Mouse (Mus musculus) kidney, postnatal 0 days (tissue): Measurements from ENCODE around the gene C2. TPM values are rescaled to one million over a fixed set of nuclear protein-coding genes. Genes with fewer than 3 reads are reported as not detected.
A peak's percentile ranks its signal among the peaks of the same experiment; 100 is the strongest.
"Not testable (repeated sequence)": the region's sequence is repeated elsewhere in the genome, so short reads cannot be mapped to it uniquely, and the experiment has no call there.

Experiments
- ATAC-seq: fragments of 200-750 bp; cut with Nextera tagmentation; replicated peaks from 2 replicates; pipeline ENCODE4 v1.8.0; 2017; ENCODE audit warnings: low read depth, moderate number of reproducible peaks, moderate TSS enrichment, moderate library complexity; ENCODE audit not compliant: low FRiP score
- DNase-seq: peaks from one replicate; pipeline ENCODE4 v3.0.0-alpha.2; 2016; ENCODE audit warnings: low spot score
- H3K27ac ChIP-seq: fragments of 300-500 bp; sonication (generic); 2 replicates; pipeline ENCODE4 v1.5.1; 2014; ENCODE audit warnings: mild to moderate bottlenecking
- H3K27me3 ChIP-seq: fragments of 300-500 bp; sonication (generic); 2 replicates; pipeline ENCODE4 v1.6.1; 2014; ENCODE audit warnings: low read length, mixed read lengths; ENCODE audit not compliant: insufficient read depth
- H3K36me3 ChIP-seq: fragments of 300-500 bp; sonication (generic); 2 replicates; pipeline ENCODE4 v1.6.1; 2014; ENCODE audit warnings: low read length, mixed read lengths; ENCODE audit not compliant: insufficient read depth
- H3K4me1 ChIP-seq: fragments of 300-500 bp; sonication (generic); replicated peaks from 2 replicates; pipeline ENCODE4 v1.6.1; 2014; ENCODE audit warnings: antibody characterized with exemption, low read length, mixed read lengths; ENCODE audit not compliant: insufficient read depth
- H3K4me2 ChIP-seq: fragments of 300-500 bp; sonication (generic); 2 replicates; pipeline ENCODE4 v1.6.1; 2014; ENCODE audit warnings: mild to moderate bottlenecking, low read length, moderate library complexity, mixed read lengths
- H3K4me3 ChIP-seq: fragments of 300-500 bp; sonication (generic); replicated peaks from 2 replicates; pipeline ENCODE4 v1.5.1; 2014; ENCODE audit warnings: low read depth, low read length
- H3K9ac ChIP-seq: fragments of 300-500 bp; sonication (generic); 2 replicates; pipeline ENCODE4 v1.6.1; 2014; ENCODE audit warnings: low read depth, low read length
- H3K9me3 ChIP-seq: fragments of 300-500 bp; sonication (generic); replicated peaks from 2 replicates; pipeline ENCODE4 v1.6.1; 2016; ENCODE audit warnings: low read length, inconsistent platforms, mixed read lengths
- CTCF ChIP-seq: IDR thresholded peaks from 2 replicates; pipeline ENCODE4 v1.5.1; 2016; ENCODE audit warnings: antibody characterized with exemption, low read depth, mild to moderate bottlenecking, moderate library complexity
- WGBS: fragments of 180-500 bp; shearing (Covaris S2); extraction: QIAGEN DNeasy Blood & Tissue Kit; methylation state at CpG from one replicate; pipeline ENCODE4 v1.1.7; 2014; 5-methylcytosine and 5-hydroxymethylcytosine counted together
- polyA plus RNA-seq: library from polyadenylated mRNA; unstranded; fragments of >200 nt; fragmentation: Nextera tagmentation; extraction: Ambion mirVana; gene quantifications from 2 replicates; pipeline ENCODE4 v1.2.1, GENCODE M21; 2015

The C2 gene
- polyA plus RNA-seq, 1 experiment from 2014 or later, result 7.4 TPM

- Histone ChIP-seq H3K27ac (peak overlapping the region; percentile 75), H3K4me1 (no peaks in the 10 kb centered on the region), H3K36me3 (peaks cover 30% of the 10 kb centered on the region), H3K27me3 (no peaks in the 10 kb centered on the region), H3K4me2 (peak overlapping the region; percentile 41; the same call in 1 of the 2 replicates), H3K9ac (0 out of 2 replicates have a peak overlapping the region, but pooled peaks have one; percentile 32), H3K4me3 (no peak overlapping the region), H3K9me3 (no peaks in the 10 kb centered on the region)
- 14% methylated on average over 11 of the region's 11 CpGs for whole genome bisulfite sequencing
- peak; percentile 86 for DNase-seq
- peak; percentile 68 for TF ChIP-seq CTCF
- peak; percentile 75 for ATAC-seq
Observed at GRCm38 (mm10) chr17:34915410-34915831, 17.4 kb upstream of the C2 start.

GRCm38 (mm10) chr17:34913930-34914665 lies 16.0 kb upstream of the C2 start, which contains the start of gene Slc44a4:
Gene Slc44a4 (plus strand): TSS chr17:34914466.
- 32% methylated on average over 18 of the region's 18 CpGs for WGBS
- H3K4me3 ChIP-seq, result 0 out of 2 replicates have a peak within 1 kb of the TSS, but pooled peaks have one; percentile 8
- H3K4me2 ChIP-seq, result peak within 1 kb of the TSS; percentile 41
- H3K4me1 ChIP-seq, result no peaks in the 10 kb centered on the region
- peak within 1 kb of the TSS; percentile 75 for H3K27ac ChIP-seq
- no peaks in the 10 kb centered on the region for H3K9me3 ChIP-seq
- no peak within 1 kb of the TSS; the same call in 1 of the 2 replicates for H3K9ac ChIP-seq
- no peaks in the 10 kb centered on the region for H3K27me3 ChIP-seq
- peaks cover 43% of the 10 kb centered on the region for H3K36me3 ChIP-seq
- ATAC-seq, result 0 out of 2 replicates have a peak, but pooled peaks have one; percentile 9
- TF ChIP-seq CTCF, result no peak
- no peak for DNase-seq

- no peak overlapping the region for H3K4me3 ChIP-seq
- H3K27ac ChIP-seq, result no peak overlapping the region
- H3K9me3 ChIP-seq, result no peaks in the 10 kb centered on the region
- H3K27me3 ChIP-seq, result no peaks in the 10 kb centered on the region
- no peak overlapping the region for H3K4me2 ChIP-seq
- DNase-seq (peak; percentile 77), ATAC-seq (peak; percentile 37)
- peak; percentile 97 for TF ChIP-seq CTCF
- H3K4me1 ChIP-seq, result no peaks in the 10 kb centered on the region
- no peak overlapping the region for H3K9ac ChIP-seq
- WGBS, result 47% methylated on average over 5 of the region's 5 CpGs
- peaks cover 64% of the 10 kb centered on the region for H3K36me3 ChIP-seq
Observed at GRCm38 (mm10) chr17:34911945-34912351, 13.9 kb upstream of the C2 start.

- no peak overlapping the region for H3K9ac ChIP-seq
- no peak overlapping the region for H3K4me3 ChIP-seq
- no peaks in the 10 kb centered on the region for H3K4me1 ChIP-seq
- no peak for TF ChIP-seq CTCF
- no peaks in the 10 kb centered on the region for H3K27me3 ChIP-seq
- WGBS, result 80% methylated on average over 10 of the region's 10 CpGs
- H3K4me2 ChIP-seq, result no peak overlapping the region
- ATAC-seq (0 out of 2 replicates have a peak, but pooled peaks have one; percentile 9), DNase-seq (no peak)
- no peak overlapping the region for H3K27ac ChIP-seq
- no peaks in the 10 kb centered on the region for H3K9me3 ChIP-seq
- H3K36me3 ChIP-seq, result peaks cover 73% of the 10 kb centered on the region
Observed at GRCm38 (mm10) chr17:34910982-34911381, 12.9 kb upstream of the C2 start.

DNA sequence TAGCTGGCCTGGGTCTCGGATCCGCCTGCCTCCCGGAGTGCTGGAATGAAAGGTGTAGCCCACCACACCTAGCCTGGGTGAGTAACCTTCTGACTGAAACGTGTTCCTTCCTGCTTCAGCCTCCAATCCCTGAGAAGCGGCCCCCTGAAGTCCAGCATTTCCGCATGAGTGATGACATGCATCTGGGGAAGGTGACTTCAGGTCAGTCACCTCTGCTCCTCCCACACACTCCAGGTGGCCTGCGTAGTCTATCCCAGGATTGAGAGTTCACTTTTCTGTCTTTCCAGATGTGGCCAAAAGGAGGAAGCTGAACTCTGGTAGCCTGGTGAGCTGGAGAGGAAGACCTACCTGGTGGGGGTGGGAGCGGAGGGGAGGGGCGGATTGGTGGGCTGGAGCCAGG lies 4.8 kb upstream of the C2 start:
- WGBS, result 76% methylated on average over 9 of the region's 9 CpGs
- Histone ChIP-seq H3K4me1 (no peaks in the 10 kb centered on the region; the same call in 1 of the 2 replicates), H3K36me3 (peaks cover 58% of the 10 kb centered on the region), H3K9ac (no peak overlapping the region), H3K27ac (no peak overlapping the region), H3K4me2 (no peak overlapping the region), H3K9me3 (no peaks in the 10 kb centered on the region), H3K27me3 (no peaks in the 10 kb centered on the region), H3K4me3 (no peak overlapping the region)
- no peak for ATAC-seq
- TF ChIP-seq CTCF, result no peak
- no peak for DNase-seq

GRCm38 (mm10) chr17:34901948-34902347 lies 3.9 kb upstream of the C2 start:
- H3K4me1 ChIP-seq, H3K9ac ChIP-seq, H3K27ac ChIP-seq, H3K27me3 ChIP-seq, DNase-seq, ATAC-seq, H3K4me2 ChIP-seq, H3K4me3 ChIP-seq, H3K9me3 ChIP-seq: not testable (repeated sequence)
- 86% methylated on average over 9 of the region's 10 CpGs for WGBS
- peaks cover 49% of the 10 kb centered on the region for H3K36me3 ChIP-seq

DNA sequence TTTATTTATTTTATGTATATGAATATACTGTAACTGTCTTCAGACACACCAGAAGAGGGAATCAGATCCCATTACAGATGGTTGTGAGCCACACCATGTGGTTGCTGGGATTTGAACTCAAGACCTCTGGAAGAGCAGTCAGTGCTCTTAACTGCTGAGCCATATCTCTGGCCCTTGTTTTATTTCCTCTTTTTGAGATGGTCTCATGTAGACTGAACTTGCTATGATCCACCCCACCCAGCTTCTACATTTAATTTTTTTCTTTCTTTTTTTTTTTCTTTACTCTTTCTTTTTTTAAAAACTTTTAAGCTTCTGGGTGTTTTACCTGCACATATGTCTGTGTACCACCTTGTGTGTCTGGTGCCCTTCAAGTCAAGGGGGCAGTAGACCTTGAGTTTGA lies 2.8 kb upstream of the C2 start:
- H3K9me3 ChIP-seq, ATAC-seq, H3K9ac ChIP-seq, H3K27me3 ChIP-seq, H3K27ac ChIP-seq, H3K4me1 ChIP-seq, H3K4me2 ChIP-seq, DNase-seq, H3K4me3 ChIP-seq: not testable (repeated sequence)
- peaks cover 42% of the 10 kb centered on the region for H3K36me3 ChIP-seq
